Comparison of ENCODE assay signal across 20 mouse cellular contexts in genomic region chr3:90459727-90460126, GRCm38 (mm10). TPM values are rescaled to one million over a fixed set of nuclear protein-coding genes. Genes with fewer than 3 reads are reported as not detected.
"Had no signal": no experiment of that assay in that cellular context is flagged by ENCODE, and none has a peak within 500 bp of the region (broad histone marks: within the 10 kb centered on the region; RNA-seq: fewer than 3 reads in every experiment).

No protein-coding gene starts in this region.

- H3K4me3 ChIP-seq: lung, embryonic 15.5 days; megakaryocyte, embryonic 14.5 days; midbrain, embryonic 13.5 days; midbrain, embryonic 15.5 days; neural tube, embryonic 13.5 days; stomach, embryonic 15.5 days had no signal

- H3K9ac ChIP-seq: liver, postnatal 0 days; lung, embryonic 15.5 days; midbrain, embryonic 13.5 days; midbrain, embryonic 15.5 days; neural tube, embryonic 13.5 days; stomach, embryonic 15.5 days had no signal

- H3K4me1 ChIP-seq: midbrain, embryonic 13.5 days; midbrain, embryonic 15.5 days; stomach, embryonic 15.5 days had no signal

- ATAC-seq: liver, postnatal 0 days; lung, postnatal 0 days; midbrain, embryonic 13.5 days; midbrain, embryonic 15.5 days had no signal

- H3K27ac ChIP-seq: lung, embryonic 15.5 days; macrophage; midbrain, embryonic 13.5 days; midbrain, embryonic 15.5 days; neural tube, embryonic 13.5 days; stomach, embryonic 15.5 days; stomach, postnatal 0 days had no signal

- DNase-seq: liver, postnatal 0 days; lung, adult 2 months; lung, postnatal 14 days; right cerebral cortex, postnatal 14 days; thymus, adult 2 months; thymus, postnatal 25 days; thymus, postnatal 4 days had no signal

- H3K4me2 ChIP-seq: lung, embryonic 15.5 days; midbrain, embryonic 11.5 days; midbrain, embryonic 13.5 days; midbrain, embryonic 15.5 days; neural tube, embryonic 13.5 days; stomach, embryonic 15.5 days had no signal

- H3K36me3 ChIP-seq: lung, embryonic 15.5 days; midbrain, embryonic 13.5 days; midbrain, embryonic 15.5 days; neural tube, embryonic 13.5 days; stomach, embryonic 15.5 days had no signal

- H3K9me3 ChIP-seq: lung, embryonic 15.5 days; megakaryocyte, embryonic 14.5 days; midbrain, embryonic 13.5 days; midbrain, embryonic 15.5 days; neural tube, embryonic 13.5 days; stomach, embryonic 15.5 days had no signal

RNA-seq across cellular contexts. Expression of gene Npr1, which starts 5.9 kb away (rescaled TPM):
- total RNA-seq: megakaryocyte progenitor cell, adult 5-6 weeks; monocyte, adult 5-6 weeks; neutrophil, adult 5-6 weeks had no signal
